Mouse (Mus musculus) layer of hippocampus, postnatal 10 days (tissue): Measurements from ENCODE around the gene Higd1c. TPM values are rescaled to one million over a fixed set of nuclear protein-coding genes. Genes with fewer than 3 reads are reported as not detected.
"Not testable (repeated sequence)": the region's sequence is repeated elsewhere in the genome, so short reads cannot be mapped to it uniquely, and the experiment has no call there.

Source experiments
- DNase-seq, 2 experiments: peaks; one replicate each; pipeline ENCODE4 v3.0.0; 2021; ENCODE audit warnings: low spot score in 2 of 2
- total RNA-seq, 2 experiments: library from RNA; stranded (reverse); gene quantifications; 2 replicates each; pipeline ENCODE4 v1.2.3; 2021

Gene Higd1c
- total RNA-seq, 2 experiments from 2014 or later: not detected

DNA sequence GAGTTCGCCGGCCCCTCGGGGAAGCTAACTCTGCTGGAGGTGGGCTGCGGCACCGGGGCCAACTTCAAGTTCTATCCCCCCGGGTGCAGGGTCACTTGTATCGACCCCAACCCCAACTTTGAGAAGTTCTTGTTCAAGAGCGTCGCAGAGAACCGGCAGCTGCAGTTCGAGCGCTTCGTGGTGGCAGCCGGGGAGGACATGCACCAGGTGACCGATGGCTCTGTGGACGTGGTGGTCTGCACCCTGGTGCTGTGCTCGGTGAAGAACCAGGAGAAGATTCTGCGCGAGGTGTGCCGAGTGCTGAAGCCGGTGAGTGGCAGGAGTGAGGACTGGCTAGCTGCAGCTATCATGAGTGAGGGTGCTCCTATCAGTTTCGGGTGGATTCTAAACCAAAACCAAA lies 10.9 kb upstream of the Higd1c start:
- DNase-seq: not testable (repeated sequence)

DNA sequence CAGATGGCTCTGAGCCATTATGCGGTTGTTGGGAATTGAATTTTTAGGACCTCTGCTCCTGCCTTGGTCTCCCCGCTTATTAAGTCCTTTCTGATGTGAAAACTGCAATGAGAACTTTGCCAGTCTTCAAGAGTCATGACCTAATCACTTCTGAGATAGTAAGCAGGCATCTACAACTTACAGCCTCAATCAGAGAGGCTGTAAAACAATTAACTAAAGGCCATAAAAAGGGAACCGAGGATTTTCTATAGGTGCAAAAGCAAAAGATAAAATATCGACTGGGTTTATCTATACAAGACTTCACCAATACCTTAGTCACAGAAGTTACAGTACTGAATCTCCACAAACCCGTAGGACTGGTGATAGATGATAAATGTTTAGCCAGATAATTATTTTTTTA lies 8.5 kb upstream of the Higd1c start:
- DNase-seq: no peak

DNA sequence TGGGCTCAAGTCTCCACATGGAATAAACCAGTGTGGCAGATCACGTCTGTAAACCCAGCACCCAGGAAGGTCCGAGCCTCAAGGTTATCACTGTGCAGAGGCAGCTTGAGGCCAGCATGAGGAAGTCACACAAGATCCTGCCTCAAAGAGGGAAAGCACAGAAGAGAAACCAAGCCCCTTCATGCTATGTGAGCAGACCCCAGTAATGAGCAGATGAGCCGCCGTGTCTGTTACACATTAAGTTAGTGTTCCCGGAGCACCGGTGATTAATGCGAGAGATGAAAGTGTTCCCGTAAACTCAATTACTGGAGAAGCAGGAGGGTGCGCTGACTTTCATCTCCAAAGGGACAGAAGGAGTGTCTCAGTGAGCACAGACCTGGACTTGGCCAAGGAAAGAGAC lies 1.6 kb downstream of the Higd1c start:
- DNase-seq: not testable (repeated sequence)

DNA sequence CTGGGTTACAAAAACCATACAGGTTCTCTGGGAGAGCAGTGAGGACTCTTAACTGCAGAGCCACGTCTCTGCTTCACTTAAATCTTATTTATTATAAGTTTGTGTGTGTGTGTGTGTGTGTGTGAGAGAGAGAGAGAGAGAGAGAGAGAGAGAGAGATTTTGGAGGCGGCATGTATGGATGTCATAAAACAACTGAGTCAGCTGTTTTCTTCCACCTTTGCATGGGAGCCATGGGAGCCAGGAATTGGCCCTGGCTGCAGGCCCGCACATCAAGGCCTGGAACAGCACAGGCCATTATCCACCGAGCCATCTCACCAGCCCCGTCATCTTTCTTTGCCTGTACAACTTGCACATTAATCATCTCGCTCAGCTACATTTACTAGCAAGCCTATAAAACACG lies 2.8 kb downstream of the Higd1c start:
- no peak for DNase-seq

DNA sequence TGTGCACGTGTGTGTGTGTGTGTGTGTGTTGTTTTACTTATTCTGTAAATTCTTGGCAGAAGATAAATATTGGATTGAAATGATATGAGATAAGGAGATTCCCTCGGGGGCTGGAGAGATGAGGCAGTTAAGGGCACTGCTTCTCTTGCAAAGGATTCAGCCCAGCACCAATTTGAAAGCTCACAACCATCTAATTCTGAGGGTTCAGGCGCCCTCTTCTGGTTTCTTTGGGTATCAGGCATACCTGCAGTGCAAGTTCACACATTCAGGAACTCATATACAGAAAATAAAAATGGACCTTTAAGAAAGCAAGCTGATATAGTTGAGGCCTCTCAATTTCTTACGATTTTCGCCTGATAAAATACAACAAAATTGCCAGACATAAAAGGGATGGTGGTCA lies 10.7 kb downstream of the Higd1c start:
- peak; percentile 74 to 79 for DNase-seq

DNA sequence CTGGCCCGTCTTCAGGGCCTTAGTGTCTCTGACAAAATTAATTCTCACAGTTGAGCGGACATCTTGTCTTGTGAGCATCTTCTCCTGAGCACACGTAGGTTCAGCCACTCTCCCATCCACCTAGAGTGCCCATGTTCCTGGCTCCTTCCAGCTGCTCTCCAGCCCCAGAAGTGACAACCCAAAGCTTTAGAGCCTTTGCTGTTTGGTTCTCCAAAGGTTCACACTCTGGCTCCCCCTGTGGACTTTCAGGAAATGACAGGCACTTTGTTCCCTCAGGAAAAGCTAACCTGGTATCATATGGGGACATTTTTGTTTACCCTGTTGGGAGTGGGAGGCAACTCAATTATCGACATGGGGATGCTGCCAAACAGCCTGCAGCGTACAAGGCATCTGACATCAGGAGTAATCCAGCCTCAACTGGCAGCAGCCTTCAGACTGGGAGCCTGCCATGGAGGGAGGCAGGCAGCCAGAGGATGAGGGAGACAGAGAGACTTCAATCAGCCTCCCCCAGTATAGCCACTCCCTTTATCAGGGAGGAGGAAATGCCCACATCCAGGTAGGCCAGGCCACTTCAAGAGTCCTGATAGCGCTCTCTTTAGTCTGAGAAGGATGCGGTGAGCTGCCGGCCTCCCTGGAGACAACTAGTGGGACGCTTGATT lies 13.6 kb downstream of the Higd1c start:
- peak; percentile 35 to 42 for DNase-seq

DNA sequence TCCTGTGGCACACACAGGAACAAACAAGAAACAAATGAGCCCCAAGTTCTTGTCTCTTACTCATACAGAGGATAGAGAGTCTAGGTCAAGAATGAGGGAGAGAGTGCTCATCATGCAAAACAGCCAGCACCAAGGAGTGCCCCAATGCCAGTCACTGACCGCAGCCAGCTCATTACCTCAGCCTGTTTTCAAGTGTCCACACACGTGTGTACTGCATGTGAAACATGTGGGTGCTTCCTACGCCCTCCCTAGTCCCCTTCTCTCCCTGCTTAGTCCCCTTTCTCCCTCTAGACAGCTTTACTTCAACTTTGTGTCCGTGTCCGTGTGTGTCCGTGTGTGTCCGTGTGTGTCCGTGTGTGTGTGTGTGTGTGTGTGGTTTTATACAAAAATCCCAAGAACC lies 15.3 kb downstream of the Higd1c start:
- DNase-seq: no peak

DNA sequence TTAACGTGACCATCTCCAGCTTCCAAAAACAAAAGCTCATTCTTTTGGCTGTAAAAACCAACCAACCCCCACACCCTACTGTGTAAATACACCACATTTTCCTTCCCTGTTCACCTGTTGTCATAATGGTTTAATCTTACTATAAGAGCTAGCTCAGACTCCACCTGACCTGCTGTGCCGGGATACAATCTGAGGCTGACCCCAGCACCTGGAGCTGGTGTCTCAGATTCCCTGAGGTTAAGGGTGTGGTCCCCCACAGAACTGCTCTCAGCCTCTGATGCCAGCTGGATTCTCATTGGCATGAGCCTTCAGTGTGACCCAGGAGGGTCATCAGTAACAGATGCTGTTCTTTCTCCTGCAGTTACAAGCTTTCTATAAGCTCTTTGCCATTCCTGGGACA lies 15.8 kb downstream of the Higd1c start:
- no peak for DNase-seq

DNA sequence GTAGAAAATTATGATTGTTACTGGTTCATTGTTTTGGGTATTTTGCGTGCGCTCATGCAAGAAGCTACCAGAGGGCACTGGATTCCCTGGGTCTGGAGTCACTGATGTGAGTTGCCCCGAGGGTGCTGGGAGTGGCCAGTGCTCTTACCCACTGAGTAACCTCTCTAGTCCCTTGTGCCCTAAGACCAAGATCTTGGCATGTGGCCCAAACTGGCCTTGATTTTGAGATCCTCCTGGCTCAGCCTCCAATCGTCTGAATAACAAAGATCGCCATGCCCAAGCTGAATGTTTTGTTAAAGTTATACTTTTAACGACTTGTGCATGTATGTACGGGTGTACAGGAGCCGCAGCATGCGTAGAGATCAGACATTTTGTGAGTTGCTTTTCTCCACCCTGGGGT lies 21.4 kb downstream of the Higd1c start:
- no peak for DNase-seq

DNA sequence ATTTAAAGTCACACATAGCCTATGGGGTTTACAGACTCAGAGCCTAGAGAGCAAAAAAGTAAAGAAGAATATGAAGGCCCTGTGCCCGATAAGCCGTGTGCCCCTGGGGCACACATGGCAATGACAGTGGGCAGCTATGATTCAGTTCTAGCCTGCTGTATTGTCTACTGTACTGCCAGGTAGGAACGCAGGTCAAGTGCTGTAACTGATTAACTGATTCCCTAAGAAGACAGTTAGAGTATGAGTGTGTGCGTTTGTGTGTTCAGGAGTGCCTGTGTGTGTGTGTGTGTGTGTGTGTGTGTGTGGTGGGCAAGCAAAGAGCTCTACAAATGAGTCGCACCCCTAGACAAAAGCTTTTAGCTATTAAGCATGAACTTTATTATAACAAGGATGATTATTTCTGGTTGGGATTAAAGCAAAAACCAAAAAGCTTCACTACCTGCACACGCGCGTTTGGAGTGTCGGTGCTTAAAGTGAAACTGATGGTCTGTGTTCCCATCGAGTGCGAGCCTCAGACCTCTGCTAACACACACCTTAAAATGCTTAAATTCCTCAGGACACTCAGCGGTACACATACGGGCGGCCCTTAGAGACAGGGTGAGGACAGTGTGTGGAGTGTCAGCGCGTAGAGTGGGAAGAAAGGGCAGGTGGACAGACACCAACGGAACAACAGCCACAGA lies 23.3 kb downstream of the Higd1c start:
- no peak for DNase-seq

DNA sequence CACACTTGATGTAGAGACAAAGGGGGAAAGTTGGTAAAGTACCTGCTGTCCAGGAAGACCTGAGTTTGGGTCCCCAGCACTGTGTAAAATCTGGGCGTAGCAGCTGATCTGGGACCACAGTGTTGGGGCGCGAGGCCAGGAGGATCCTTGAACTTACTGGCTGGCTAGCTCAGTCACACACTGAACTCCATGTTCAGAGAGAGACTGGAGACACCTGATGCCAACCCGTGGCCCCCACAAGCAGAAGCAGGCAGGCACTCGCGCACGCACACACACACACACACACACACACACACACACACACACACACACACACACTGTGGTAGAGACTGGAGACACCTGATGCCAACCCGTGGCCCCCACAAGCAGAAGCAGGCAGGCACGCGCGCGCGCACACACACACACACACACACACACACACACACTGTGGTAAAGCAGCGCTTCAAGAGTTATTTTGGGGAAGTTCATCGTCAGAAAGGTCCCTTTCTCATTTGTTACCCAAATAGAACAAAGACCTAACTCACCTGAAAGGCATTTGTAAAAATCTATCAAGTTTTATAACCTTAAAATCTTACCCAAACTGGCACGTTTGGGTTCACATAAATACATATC lies 24.0 kb downstream of the Higd1c start:
- no peak for DNase-seq

DNA sequence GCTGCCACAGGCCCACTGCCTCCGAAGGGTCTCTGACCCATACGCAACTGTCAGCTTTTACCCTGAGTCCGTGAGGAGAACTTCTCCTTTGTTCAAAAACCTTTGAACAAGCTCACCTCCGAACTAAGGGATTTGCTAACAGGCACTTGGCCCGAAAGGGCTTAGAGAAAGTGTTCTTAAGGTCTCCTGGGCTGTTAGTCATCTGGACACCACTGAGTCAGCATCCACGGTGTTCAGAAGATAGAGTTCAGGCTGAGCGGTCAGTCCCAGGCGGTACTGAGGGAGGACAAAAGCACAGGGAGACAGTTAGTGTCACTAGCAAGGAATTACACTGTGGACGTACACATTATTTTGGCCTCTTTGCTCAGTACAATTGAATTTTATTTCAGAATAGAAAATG lies 24.5 kb downstream of the Higd1c start:
- DNase-seq: no peak

DNA sequence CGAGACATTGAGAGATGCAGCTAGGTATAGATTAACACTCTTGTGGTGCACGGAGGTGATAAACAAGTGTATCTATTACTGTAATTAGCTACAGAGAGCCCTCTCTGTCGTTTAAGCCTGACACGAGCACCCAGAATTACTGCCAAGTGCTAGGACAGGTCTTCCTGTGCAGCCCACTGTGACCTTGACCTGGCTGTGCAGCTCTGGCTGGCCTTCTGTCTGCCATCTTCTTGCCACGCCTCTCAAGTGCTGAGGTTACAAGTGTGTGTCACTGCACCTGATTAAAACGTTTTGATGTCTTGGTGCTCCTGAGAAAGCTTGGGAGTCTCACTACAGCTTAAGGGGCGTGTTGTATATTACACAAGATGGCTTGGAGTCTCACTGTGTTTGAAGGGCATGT lies 26.7 kb downstream of the Higd1c start:
- DNase-seq: no peak

DNA sequence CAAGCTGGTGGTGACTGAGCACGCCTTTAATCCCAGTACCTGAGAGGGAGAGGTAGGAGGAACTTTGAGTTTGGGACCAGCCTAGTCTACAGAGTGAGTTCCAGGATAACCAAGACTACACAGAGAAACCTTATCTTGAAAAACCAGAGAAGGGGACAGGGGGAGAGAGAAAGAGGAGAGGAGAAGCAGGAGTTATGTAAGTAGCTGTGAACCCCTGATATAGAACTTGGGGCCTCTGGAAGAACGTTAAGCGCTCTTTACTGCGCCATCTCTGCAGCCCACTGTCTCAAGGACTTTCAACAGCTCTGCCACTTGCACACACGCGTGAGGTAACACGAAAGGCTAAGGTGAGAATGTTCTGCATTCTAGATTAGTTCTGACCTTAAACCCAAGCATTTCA lies 27.3 kb downstream of the Higd1c start:
- DNase-seq: no peak

DNA sequence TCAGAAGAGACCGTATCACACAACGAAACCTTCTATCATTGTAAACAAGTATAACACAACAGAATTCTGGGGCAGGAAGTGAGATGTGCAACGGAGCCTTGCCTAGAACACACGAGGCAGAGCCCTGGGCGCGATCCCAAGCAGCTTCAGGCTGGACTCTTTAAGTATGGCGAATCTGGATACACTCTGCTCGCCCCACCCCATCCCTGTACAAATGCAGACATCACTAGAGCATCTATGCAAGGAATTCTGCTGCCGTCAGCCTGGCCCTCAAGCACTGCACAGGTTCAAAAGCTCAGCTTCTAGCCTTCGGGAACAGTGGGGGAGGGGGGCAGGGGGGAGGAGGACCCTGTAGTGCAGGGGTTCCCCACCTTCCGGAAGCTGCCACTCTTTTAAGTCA lies 28.7 kb downstream of the Higd1c start:
- DNase-seq: no peak

DNA sequence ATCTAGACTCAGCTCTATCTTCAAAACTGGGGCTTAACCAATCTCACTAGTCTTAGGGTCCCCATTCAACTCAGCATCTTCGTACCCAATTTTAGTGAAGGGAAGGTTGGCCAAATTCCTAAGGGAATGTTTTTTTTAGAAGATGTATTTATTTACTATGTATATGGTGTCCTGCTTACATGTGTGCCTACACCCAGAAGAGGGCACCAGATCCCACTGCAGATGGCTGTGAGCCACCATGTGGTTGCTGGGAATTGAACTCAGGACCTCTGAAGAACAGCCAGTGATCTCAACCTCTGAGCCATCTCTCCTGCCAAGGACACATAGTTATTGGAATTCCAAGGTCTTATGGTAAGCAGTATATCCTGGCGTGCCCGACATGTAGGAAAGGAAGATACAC lies 31.2 kb downstream of the Higd1c start:
- DNase-seq: no peak

DNA sequence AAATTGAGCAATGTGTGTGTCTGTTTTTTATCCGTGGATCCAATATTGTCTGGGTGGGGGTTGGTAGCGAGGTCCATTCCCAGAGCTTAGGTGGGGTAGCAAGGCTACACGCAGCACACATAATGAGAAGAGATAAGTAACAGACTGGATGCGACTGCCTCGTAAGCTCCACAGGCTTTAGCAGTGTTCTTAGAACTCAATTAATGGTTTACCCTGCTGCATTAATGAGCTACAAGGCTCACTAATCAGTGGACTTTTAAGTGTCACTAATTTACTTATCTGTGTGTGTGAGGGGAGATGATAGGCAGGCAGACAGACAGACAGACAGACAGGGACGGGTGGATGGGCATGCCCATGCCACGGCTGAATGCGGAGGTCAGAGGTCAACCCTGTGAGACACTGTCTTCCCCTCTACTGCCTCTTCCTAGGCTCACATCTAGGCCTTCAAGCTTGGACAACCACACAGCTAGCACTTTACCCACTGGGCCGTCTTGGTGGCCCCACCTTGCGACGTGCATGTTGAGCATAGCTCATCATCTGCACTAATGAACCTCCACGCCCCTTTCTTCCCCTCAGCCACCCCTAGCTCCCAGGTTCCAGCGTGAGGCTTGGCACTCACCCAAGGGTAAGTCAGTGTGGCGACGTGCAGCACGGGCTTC lies 36.4 kb downstream of the Higd1c start:
- no peak for DNase-seq

DNA sequence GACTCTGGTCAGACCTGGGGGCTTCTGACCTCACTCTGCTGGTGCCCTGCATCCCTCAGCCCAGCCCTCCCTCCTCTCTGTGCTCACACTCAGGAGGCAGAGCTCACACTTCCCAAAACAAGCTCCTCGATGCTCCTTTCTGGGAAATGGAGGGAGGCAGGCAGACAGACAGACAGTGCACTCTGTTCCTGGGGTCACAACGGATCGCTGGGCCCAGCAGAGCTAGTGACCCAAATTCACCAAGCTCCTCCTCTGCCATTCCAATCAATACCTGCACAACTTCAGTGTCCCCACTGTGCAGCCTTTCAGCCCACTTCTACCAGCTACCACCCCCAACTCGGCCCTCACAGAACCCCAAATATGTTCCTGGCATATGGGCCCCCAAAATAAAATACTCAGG lies 37.5 kb downstream of the Higd1c start:
- DNase-seq: no peak

DNA sequence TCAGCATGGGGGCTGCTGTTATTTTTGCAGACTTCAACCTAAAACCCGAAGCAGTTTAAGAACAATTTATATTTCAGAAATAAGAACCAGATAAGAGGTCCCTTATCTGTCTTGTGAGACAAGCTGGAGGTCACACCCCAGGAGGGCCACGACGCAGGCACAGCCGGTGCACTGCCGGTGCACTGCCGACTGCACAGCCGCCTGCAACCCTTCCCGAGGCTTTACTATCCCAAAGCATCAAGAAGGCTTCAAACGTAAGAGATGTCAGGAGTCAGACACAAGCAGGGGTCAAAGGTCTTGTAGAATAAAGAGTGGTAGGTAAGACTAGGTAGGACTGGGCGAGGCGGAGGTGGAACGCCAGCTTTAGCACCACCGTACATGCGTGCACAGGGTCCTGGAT lies 38.0 kb downstream of the Higd1c start:
- DNase-seq: no peak

DNA sequence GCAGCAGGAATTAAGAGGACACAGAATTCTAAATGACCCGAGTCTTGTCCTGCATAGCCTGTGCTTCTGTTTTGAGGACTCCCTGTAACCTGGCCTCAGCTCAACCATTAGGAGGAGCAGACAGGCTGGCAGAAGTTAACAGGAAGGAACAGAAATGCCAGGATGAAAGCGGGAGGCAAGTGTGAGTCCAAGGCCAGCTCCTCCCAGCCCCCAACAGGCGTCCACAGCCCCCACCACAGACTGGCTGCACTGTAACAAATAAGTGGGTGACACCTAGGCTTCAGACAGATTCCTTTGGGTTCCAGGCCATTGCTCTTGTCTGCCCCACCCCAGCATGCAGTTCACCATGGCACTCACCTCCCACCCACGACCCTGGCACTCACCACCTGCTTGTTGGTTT lies 38.5 kb downstream of the Higd1c start:
- no peak for DNase-seq

DNA sequence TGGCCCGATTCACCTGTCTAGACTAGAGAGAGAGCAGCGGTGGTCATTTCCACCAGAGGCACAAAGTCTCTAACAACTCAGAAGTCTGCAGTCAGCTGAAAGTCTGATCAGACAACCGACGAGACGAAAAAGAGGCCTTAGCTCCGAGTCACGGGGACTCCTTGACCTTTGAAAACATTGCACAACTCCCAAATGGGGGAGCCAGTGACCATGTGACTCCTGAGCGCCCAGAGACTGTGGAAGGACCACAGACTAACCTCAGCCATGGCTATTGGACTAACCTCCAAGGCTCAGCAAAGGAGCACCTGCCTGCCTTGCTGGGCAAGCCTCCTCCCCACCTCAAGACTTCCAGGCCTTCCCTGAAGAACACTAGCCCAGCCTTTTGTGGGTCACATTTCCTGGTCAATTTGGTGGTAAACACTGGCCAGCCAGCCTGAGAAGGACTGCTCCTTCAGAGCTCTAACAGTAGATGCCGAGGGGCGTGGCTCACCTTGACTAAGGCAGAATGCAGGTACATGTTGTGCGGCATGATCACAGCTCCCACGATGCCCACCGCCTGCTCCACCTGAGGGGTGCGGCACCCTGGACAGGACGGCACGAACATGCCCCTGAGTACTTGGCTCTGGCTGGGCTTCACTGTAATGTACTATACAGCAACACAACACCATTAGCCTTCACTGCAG lies 39.1 kb downstream of the Higd1c start:
- DNase-seq: no peak

DNA sequence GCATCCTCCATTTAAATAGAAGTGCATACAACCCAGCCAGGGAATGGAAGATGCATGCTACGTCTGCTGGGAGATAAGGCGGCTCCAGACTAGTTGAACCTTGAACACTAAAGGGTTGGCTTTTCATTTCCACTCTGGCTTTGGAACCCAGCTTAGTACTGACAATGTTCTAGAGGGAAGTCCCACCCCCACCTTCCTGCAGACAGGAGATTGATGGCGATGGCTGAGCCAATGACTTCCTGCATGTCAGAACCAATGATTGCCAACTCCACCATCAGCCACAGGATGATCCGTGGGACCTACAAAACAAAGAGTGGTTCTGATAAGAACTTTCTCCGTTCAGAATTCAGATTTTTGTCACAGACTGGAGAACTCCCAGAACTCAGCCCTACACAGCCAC lies 41.7 kb downstream of the Higd1c start:
- DNase-seq: no peak
